Mouse (Mus musculus): ENCODE measurements around the gene Cd38.

GRCm38 (mm10) chr5:43865316-43865715 lies 3.0 kb upstream of the Cd38 start:
- TF ChIP-seq CTCF (IDR thresholded peaks at IDR 0.05; ENCODE audit: extremely low read depth, insufficient read depth, insufficient read length, insufficient replicate concordance) (no peak), POLR2A (IDR thresholded peaks at IDR 0.05; ENCODE audit: low read depth, low read length) (no peak)
